Mouse (Mus musculus) ES-Bruce4 (cell line): ENCODE measurements around the gene Erlin1. TPM values are rescaled to one million over a fixed set of nuclear protein-coding genes. Genes with fewer than 3 reads are reported as not detected.

Experiments used
- H3K27ac ChIP-seq: 2 replicates; pipeline ENCODE4 v1.5.1; 2012; ENCODE audit warnings: low read length, inconsistent platforms; ENCODE audit not compliant: insufficient read depth
- H3K27me3 ChIP-seq: 2 replicates; pipeline ENCODE4 v1.6.1; 2012; ENCODE audit warnings: mild to moderate bottlenecking, low read length, inconsistent platforms; ENCODE audit not compliant: control insufficient read depth, poor library complexity, insufficient read depth, severe bottlenecking
- H3K36me3 ChIP-seq: 2 replicates; pipeline ENCODE4 v1.6.1; 2012; ENCODE audit warnings: inconsistent platforms, mild to moderate bottlenecking, low read length, moderate library complexity; ENCODE audit not compliant: control insufficient read depth, poor library complexity, insufficient read depth, severe bottlenecking
- H3K4me1 ChIP-seq: one replicate; pipeline ENCODE4 v1.8.1; 2011; ENCODE audit warnings: low read length; ENCODE audit not compliant: control insufficient read depth, insufficient read depth
- H3K4me3 ChIP-seq: 2 replicates; pipeline ENCODE4 v1.5.1; 2011; ENCODE audit warnings: low read depth, mild to moderate bottlenecking, low read length
- H3K9ac ChIP-seq: 2 replicates; pipeline ENCODE4 v1.6.1; 2012; ENCODE audit warnings: low read depth, mild to moderate bottlenecking, inconsistent platforms; ENCODE audit not compliant: poor library complexity, severe bottlenecking
- H3K9me3 ChIP-seq: replicated peaks from 2 replicates; pipeline ENCODE4 v1.6.1; 2012; ENCODE audit warnings: mild to moderate bottlenecking, low read length, inconsistent platforms; ENCODE audit not compliant: control insufficient read depth, poor library complexity, insufficient read depth, severe bottlenecking
- CTCF ChIP-seq: IDR thresholded peaks from one replicate; pipeline ENCODE4 v1.8.1; 2011; ENCODE audit warnings: low read depth, low read length
- EP300 ChIP-seq: IDR thresholded peaks from 2 replicates; pipeline ENCODE4 v1.6.1; 2011; ENCODE audit warnings: low read depth, low read length; ENCODE audit not compliant: insufficient read depth
- POLR2A ChIP-seq: IDR thresholded peaks from one replicate; pipeline ENCODE4 v1.8.1; 2011; ENCODE audit warnings: low read length; ENCODE audit not compliant: insufficient read depth
- polyA plus RNA-seq: library from polyadenylated mRNA; stranded (reverse); fragments of >200 nt; gene quantifications from 2 replicates; pipeline ENCODE4 v1.2.4, GENCODE M21; 2011; ENCODE audit warnings: low read depth; ENCODE audit not compliant: missing spikeins, insufficient read depth, insufficient read length

The Erlin1 gene
- polyA plus RNA-seq, 1 experiment, result 23.2 TPM

DNA sequence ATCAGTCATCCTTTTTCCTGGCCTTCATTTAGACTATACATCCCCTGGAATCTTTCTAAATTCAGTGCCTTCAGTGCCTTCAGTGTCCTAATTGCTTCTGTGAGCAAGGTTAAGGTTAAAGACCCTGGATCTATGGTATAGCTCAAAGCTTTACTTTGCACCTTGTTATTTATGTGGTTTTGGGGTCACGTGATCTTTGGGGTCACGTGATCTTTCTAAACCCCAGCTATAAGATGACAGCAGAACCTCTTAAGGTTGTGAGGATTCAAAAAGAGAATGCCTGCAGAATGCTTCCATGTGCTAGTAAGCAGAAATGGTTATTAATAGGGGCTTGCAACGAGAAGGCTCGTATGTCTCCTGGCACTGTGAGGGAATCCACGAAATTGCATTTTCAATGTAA is 36.2 kb downstream of the Erlin1 start:
- TF ChIP-seq CTCF, result no peak
- TF ChIP-seq POLR2A, result no peak
- TF ChIP-seq EP300, result no peak
- Histone ChIP-seq H3K36me3 (peaks cover 5% of the 10 kb centered on the region), H3K4me1 (no peaks in the 10 kb centered on the region), H3K4me3 (no peak overlapping the region), H3K9ac (no peak overlapping the region), H3K9me3 (no peaks in the 10 kb centered on the region), H3K27ac (no peak overlapping the region), H3K27me3 (no peaks in the 10 kb centered on the region)

DNA sequence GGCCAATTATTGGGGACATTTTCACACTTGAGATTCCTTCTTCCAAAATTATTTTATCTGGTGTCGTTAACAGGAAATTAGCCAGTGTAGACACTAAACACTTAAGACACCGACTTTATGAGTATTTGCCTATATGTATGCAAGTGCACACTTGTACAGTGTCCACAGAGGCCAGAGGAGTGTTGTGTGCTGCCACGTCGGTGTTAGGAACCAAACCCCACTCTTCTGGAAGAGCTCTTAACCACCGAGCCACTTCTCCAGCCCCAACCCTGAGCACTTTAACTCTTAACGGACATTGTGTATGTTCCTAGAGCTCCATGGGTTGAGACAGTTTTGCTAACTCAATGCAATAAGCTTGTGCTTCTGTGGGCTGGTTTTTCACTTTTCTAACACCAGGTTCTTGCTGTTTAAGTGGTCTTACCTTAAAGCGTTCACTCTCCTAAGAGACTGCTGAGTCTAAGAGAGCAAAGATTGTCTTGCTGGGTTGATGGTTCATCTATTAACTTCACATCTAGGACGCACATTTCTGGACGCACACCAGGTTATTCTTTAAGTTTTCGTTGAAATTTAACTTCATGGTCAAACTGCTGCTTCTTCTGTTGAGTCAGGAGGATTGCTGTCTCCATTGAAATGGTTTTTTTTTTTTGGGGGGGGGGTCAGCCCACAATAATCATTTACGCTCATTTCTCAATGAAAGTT is 37.4 kb downstream of the Erlin1 start:
- TF ChIP-seq POLR2A (no peak), CTCF (no peak), EP300 (no peak)
- Histone ChIP-seq H3K27me3 (no peaks in the 10 kb centered on the region), H3K4me1 (no peaks in the 10 kb centered on the region), H3K4me3 (no peak overlapping the region), H3K9me3 (no peaks in the 10 kb centered on the region), H3K36me3 (peaks cover 3% of the 10 kb centered on the region), H3K27ac (no peak overlapping the region), H3K9ac (no peak overlapping the region)

DNA sequence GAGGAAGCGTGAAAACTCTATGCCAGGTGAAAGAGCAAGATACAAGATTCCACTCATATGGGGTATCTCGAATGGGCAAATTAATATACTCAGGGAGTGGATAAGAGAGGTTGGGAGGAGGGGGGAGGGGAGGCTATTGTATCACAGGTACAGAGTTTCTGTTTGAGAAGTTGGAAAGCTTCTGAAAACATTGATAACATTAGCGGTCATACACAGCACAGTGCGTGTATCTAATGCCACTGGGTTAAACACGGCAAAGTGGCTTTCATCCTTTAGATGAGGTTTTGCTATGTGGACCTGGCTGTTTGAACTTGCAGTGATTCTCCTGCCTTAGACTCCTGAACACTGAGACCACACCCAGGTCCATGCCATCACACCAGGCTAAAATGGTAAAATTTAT is 39.6 kb downstream of the Erlin1 start:
- H3K9me3 ChIP-seq, result no peaks in the 10 kb centered on the region
- H3K4me1 ChIP-seq, result no peaks in the 10 kb centered on the region
- H3K27ac ChIP-seq, result no peak overlapping the region
- H3K27me3 ChIP-seq, result no peaks in the 10 kb centered on the region
- H3K9ac ChIP-seq, result no peak overlapping the region
- TF ChIP-seq CTCF (no peak), EP300 (no peak), POLR2A (no peak)
- no peaks in the 10 kb centered on the region; the same call in 1 of the 2 replicates for H3K36me3 ChIP-seq
- no peak overlapping the region for H3K4me3 ChIP-seq

DNA sequence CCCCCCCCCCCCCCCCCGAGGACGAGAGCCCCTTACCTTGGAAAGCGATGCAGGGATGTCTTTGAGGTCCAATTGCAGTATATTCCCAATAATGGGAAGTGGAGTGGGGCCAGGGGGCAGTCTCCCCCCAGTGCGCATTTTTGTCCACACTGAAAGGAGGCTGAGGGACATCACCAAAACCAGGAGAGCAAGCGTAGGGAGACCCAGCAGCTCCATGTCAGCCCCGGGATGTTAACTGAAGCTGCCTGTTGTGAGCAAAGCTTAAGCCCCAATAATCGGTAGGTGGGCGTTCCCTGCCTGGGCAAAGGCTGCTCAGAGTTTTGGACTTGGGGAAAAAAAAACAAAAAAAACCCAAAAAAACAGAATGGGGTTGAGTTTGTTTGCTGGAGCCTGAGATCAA is 40.6 kb downstream of the Erlin1 start, which contains the start of gene Cyp2c23:
Cyp2c23 (minus strand) TSS at position 237 of the 400 bp plus-strand sequence.
- no peak within 1 kb of the TSS for H3K27ac ChIP-seq
- no peaks in the 10 kb centered on the region for H3K4me1 ChIP-seq
- TF ChIP-seq POLR2A, result no peak
- no peak for TF ChIP-seq EP300
- no peak for TF ChIP-seq CTCF
- no peak within 1 kb of the TSS for H3K9ac ChIP-seq
- no peaks in the 10 kb centered on the region for H3K9me3 ChIP-seq
- H3K27me3 ChIP-seq, result no peaks in the 10 kb centered on the region
- H3K36me3 ChIP-seq, result no peaks in the 10 kb centered on the region
- H3K4me3 ChIP-seq, result no peak within 1 kb of the TSS

DNA sequence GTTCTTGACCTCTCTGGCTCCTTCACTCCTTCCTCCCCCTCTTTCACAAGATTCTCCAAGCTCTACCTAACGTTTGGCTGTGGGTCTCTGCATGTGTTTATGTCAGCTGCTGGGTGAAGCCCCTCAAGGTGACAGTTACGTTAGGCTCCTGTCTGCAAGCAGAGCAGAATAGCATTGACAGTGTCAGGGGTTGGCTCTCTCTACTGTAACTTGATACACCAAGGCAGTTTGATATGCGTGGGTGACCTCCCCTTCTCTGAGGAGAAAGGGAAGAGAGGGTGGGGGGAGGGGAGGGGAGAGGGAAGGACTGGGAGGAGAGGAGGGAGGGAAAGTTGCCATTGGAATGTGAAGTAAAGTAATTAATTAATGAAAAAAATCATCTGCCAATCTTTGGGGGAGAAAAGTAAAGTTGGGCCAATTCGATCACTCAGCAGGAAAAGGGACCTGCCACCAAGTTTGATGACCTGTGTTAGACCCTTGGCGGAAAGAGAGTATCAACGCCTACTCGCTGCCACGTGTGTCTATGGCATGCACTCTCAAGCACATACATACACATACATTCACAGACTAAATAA is 42.5 kb downstream of the Erlin1 start:
- Histone ChIP-seq H3K27ac (no peak overlapping the region), H3K9ac (no peak overlapping the region), H3K9me3 (no peaks in the 10 kb centered on the region), H3K27me3 (no peaks in the 10 kb centered on the region), H3K36me3 (no peaks in the 10 kb centered on the region), H3K4me3 (no peak overlapping the region), H3K4me1 (no peaks in the 10 kb centered on the region)
- TF ChIP-seq CTCF (no peak), POLR2A (no peak), EP300 (no peak)

DNA sequence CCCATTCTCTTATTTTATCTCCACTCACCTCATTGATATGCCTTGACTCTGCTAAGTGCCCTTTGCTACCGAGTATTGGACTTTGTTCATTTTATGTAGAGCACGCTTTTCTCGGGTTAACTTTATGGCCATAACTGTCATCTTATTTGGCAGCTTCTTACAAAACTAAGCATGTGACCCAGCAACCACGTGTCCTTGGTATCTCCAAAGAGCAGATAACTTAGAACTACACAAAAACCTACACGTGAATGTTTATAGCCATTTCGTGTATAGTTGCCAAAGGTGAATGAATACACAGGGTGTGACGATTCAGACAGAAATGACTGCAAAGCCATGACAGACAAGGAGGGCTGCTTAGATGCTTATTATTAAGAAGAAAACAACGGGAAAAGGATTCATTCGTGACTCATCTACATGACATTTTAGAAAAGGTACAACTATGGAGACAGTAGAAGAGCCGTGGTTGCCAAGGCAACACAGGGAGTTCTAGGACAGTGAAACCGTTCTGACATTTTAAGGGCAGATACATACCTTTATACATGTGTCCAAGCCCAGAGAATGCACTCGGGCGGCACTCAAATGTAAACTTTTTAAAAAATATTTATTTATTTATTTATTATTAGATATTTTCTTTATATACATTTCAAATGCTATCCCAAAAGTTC is 44.5 kb downstream of the Erlin1 start:
- TF ChIP-seq CTCF (no peak), EP300 (no peak), POLR2A (no peak)
- no peak overlapping the region for H3K27ac ChIP-seq
- H3K36me3 ChIP-seq, result no peaks in the 10 kb centered on the region
- no peaks in the 10 kb centered on the region for H3K4me1 ChIP-seq
- H3K9ac ChIP-seq, result no peak overlapping the region
- no peaks in the 10 kb centered on the region for H3K27me3 ChIP-seq
- no peak overlapping the region for H3K4me3 ChIP-seq
- H3K9me3 ChIP-seq, result no peaks in the 10 kb centered on the region
